Mouse (Mus musculus) embryonic stem cell, embryonic (primary cell): ENCODE measurements around the gene Myo19.

Experiments used
- CTCF ChIA-PET, 4 experiments: fragments of 300-600 bp in 2 of 4; fragments of 350-600 bp in 2 of 4; sonication (Branson Sonifier 250); formaldehyde crosslinking; loops; one replicate each; lab custom pipeline; 2022; ENCODE audit warnings: inconsistent platforms in 2 of 4; lab: Charles Lee
- POLR2A ChIA-PET, 4 experiments: fragments of 300-600 bp in 2 of 4; fragments of 350-600 bp in 2 of 4; sonication (Branson Sonifier 250); formaldehyde crosslinking; loops; one replicate each; lab custom pipeline; 2022; ENCODE audit warnings: antibody characterized with exemption in 4 of 4, inconsistent platforms in 1 of 4; lab: Charles Lee

Gene Myo19

GRCm38 (mm10) chr11:84879772-84880464, at the start of gene Myo19, which contains the start of gene Pigw:
Myo19 (plus strand) TSS chr11:84880148.
Pigw (minus strand) TSS chr11:84880285.
- CTCF ChIA-PET, result interaction anchor here (0.6 to 2.0 kb wide), 14 partner anchors 9 to 1011 kb away, joined by 3 to 11 read pairs (median 4); partner anchors contain the start of genes Mrm1 (in 2 of the 4) and Ggnbp2 (in 1 of the 4)
- POLR2A ChIA-PET, result interaction anchor here (0.6 to 4.1 kb wide), 54 partner anchors 9 to 366 kb away, joined by 3 to 112 read pairs (median 5); partner anchors contain the start of genes Ggnbp2 (in 4 of the 4), Dhrs11 (in 2 of the 4), Mrm1 (in 2 of the 4) and Znhit3 (in 2 of the 4)

- CTCF ChIA-PET, result interaction anchor here in 1 of 4 experiments (1.1 kb wide), 1 partner anchor 20 kb away, joined by 3 read pairs; the partner anchor contains the start of gene Mrm1
These were observed 40.6 kb upstream of the Myo19 start for GRCm38 (mm10) chr11:84839330-84839729.

GRCm38 (mm10) chr11:84846741-84847474, 33.0 kb upstream of the Myo19 start:
- POLR2A ChIA-PET, result interaction anchor here (0.6 to 4.8 kb wide), 37 partner anchors 9 to 1228 kb away, joined by 3 to 78 read pairs (median 5); partner anchors contain the start of genes Ggnbp2 (in 3 of the 4), Mrm1 (in 2 of the 4), Myo19 (in 2 of the 4) and Pigw (in 2 of the 4)
- CTCF ChIA-PET, result interaction anchor here in 3 of 4 experiments (0.6 to 1.3 kb wide), 6 partner anchors 16 to 658 kb away, joined by 3 to 6 read pairs (median 4); partner anchors contain the start of gene Mrm1 (in 2 of the 3)

More at GRCm38 (mm10) chr11:84839330-84839729, 40.6 kb upstream of the Myo19 start:
- POLR2A ChIA-PET, result interaction anchor here in 2 of 4 experiments (0.7 to 1.4 kb wide), 3 partner anchors 20 to 30 kb away, joined by 4 to 5 read pairs (median 4); partner anchors contain the start of gene Mrm1 (in 1 of the 2)

GRCm38 (mm10) chr11:84847475-84848090, 32.4 kb upstream of the Myo19 start:
- CTCF ChIA-PET, result interaction anchor here in 2 of 4 experiments (0.6 to 1.3 kb wide), 5 partner anchors 17 to 658 kb away, joined by 3 to 6 read pairs (median 3); partner anchors contain the start of gene Mrm1 (in 1 of the 2)
- POLR2A ChIA-PET, result interaction anchor here (0.6 to 4.8 kb wide), 33 partner anchors 8 to 405 kb away, joined by 3 to 78 read pairs (median 5); partner anchors contain the start of genes Ggnbp2 (in 3 of the 4), Mrm1 (in 2 of the 4), Dhrs11 (in 1 of the 4) and Myo19 (in 1 of the 4)

- CTCF ChIA-PET, result interaction anchor here in 1 of 4 experiments (0.8 kb wide), 1 partner anchor 717 kb away, joined by 4 read pairs; no protein-coding TSS in a partner anchor
- POLR2A ChIA-PET, result interaction anchor here in 3 of 4 experiments (0.7 to 6.6 kb wide), 8 partner anchors 8 to 550 kb away, joined by 3 to 53 read pairs (median 6); partner anchors contain the start of genes Ggnbp2 (in 1 of the 3), Myo19 (in 1 of the 3) and Pigw (in 1 of the 3)
These were observed 24.7 kb upstream of the Myo19 start for GRCm38 (mm10) chr11:84855285-84855684.

- CTCF ChIA-PET, result no interaction called here
- POLR2A ChIA-PET, result interaction anchor here in 1 of 4 experiments (1.2 to 4.4 kb wide), 2 partner anchors 18 to 47 kb away, joined by 4 to 28 read pairs; no protein-coding TSS in a partner anchor
These were observed 14.7 kb upstream of the Myo19 start for GRCm38 (mm10) chr11:84865268-84865667.

GRCm38 (mm10) chr11:84867586-84867985, 12.4 kb upstream of the Myo19 start:
- CTCF ChIA-PET, result no interaction called here
- POLR2A ChIA-PET, result interaction anchor here in 2 of 4 experiments (1.2 to 7.2 kb wide), 8 partner anchors 11 to 49 kb away, joined by 3 to 112 read pairs (median 49); partner anchors contain the start of genes Mrm1 (in 2 of the 2), Myo19 (in 2 of the 2), Pigw (in 2 of the 2) and Dhrs11 (in 1 of the 2)

- ChIA-PET POLR2A (interaction anchor here in 3 of 4 experiments (0.5 to 7.2 kb wide), 33 partner anchors 8 to 362 kb away, joined by 3 to 112 read pairs (median 9); partner anchors contain the start of genes Myo19 (in 3 of the 3), Pigw (in 3 of the 3), Dhrs11 (in 2 of the 3) and Mrm1 (in 2 of the 3)), CTCF (interaction anchor here in 1 of 4 experiments (0.9 kb wide), 1 partner anchor 51 kb away, joined by 3 read pairs; no protein-coding TSS in a partner anchor)
These were observed 11.1 kb upstream of the Myo19 start for GRCm38 (mm10) chr11:84868786-84869259.

GRCm38 (mm10) chr11:84869537-84870232, 10.3 kb upstream of the Myo19 start:
- CTCF ChIA-PET, result interaction anchor here in 3 of 4 experiments (0.6 to 1.3 kb wide), 4 partner anchors 10 to 52 kb away, joined by 3 to 15 read pairs (median 4); partner anchors contain the start of gene Mrm1 (in 1 of the 3)
- POLR2A ChIA-PET, result interaction anchor here (0.5 to 7.2 kb wide), 61 partner anchors 9 to 577 kb away, joined by 3 to 112 read pairs (median 4); partner anchors contain the start of genes Mrm1 (in 4 of the 4), Myo19 (in 4 of the 4), Pigw (in 4 of the 4) and Znhit3 (in 3 of the 4)

GRCm38 (mm10) chr11:84870337-84871043, 9.5 kb upstream of the Myo19 start, which contains the start of gene Ggnbp2:
Ggnbp2 (minus strand) TSS chr11:84870817.
- ChIA-PET CTCF (interaction anchor here (0.5 to 1.4 kb wide), 9 partner anchors 10 to 301 kb away, joined by 3 to 15 read pairs (median 5); partner anchors contain the start of genes Mrm1 (in 2 of the 4), Myo19 (in 1 of the 4), Pigw (in 1 of the 4) and Znhit3 (in 1 of the 4)), POLR2A (interaction anchor here (0.5 to 7.2 kb wide), 66 partner anchors 8 to 578 kb away, joined by 3 to 112 read pairs (median 4); partner anchors contain the start of genes Mrm1 (in 4 of the 4), Myo19 (in 4 of the 4), Pigw (in 4 of the 4) and Znhit3 (in 3 of the 4))

GRCm38 (mm10) chr11:84871046-84871445, 8.9 kb upstream of the Myo19 start:
- ChIA-PET CTCF (interaction anchor here in 3 of 4 experiments (0.6 to 1.4 kb wide), 6 partner anchors 9 to 300 kb away, joined by 3 to 5 read pairs (median 4); partner anchors contain the start of genes Mrm1 (in 2 of the 3), Pigw (in 2 of the 3) and Myo19 (in 1 of the 3)), POLR2A (interaction anchor here (0.5 to 7.2 kb wide), 43 partner anchors 8 to 749 kb away, joined by 3 to 112 read pairs (median 9); partner anchors contain the start of genes Mrm1 (in 4 of the 4), Myo19 (in 4 of the 4), Pigw (in 4 of the 4) and Dhrs11 (in 2 of the 4))

- ChIA-PET POLR2A (interaction anchor here (0.6 to 7.2 kb wide), 39 partner anchors 8 to 1409 kb away, joined by 3 to 112 read pairs (median 9); partner anchors contain the start of genes Myo19 (in 4 of the 4), Pigw (in 4 of the 4), Dhrs11 (in 2 of the 4) and Mrm1 (in 2 of the 4)), CTCF (interaction anchor here in 3 of 4 experiments (0.6 to 1.4 kb wide), 6 partner anchors 9 to 300 kb away, joined by 3 to 5 read pairs (median 4); partner anchors contain the start of genes Mrm1 (in 2 of the 3), Pigw (in 2 of the 3) and Myo19 (in 1 of the 3))
These were observed 8.3 kb upstream of the Myo19 start for GRCm38 (mm10) chr11:84871548-84872069.

- CTCF ChIA-PET, result interaction anchor here (0.6 to 1.3 kb wide), 5 partner anchors 47 to 107 kb away, joined by 3 to 11 read pairs (median 3); partner anchors contain the start of gene Mrm1 (in 1 of the 4)
- POLR2A ChIA-PET, result interaction anchor here (0.6 to 7.2 kb wide), 20 partner anchors 7 to 357 kb away, joined by 3 to 112 read pairs (median 6); partner anchors contain the start of genes Myo19 (in 2 of the 4), Pigw (in 2 of the 4), Dhrs11 (in 1 of the 4) and Mrm1 (in 1 of the 4)
These were observed 6.7 kb upstream of the Myo19 start for GRCm38 (mm10) chr11:84873042-84873833.
